Comparison of ENCODE assay signal across 16 mouse cellular contexts in genomic region chr15:97545034-97545433, GRCm38 (mm10).
DNase-seq lines count a peak whose midpoint lies in the region; ATAC-seq and TF ChIP-seq lines count a peak whose summit lies in the region.
"Had no signal": no experiment of that assay in that cellular context is flagged by ENCODE, and none has a peak within 500 bp of the region (broad histone marks: within the 10 kb centered on the region; RNA-seq: fewer than 3 reads in every experiment).

No protein-coding gene starts in this region.

- H3K4me2 ChIP-seq in hindbrain, postnatal 0 days (ENCODE audit: low read depth, low read length) = no peak overlapping the region
- H3K4me2 ChIP-seq: embryonic facial prominence, embryonic 13.5 days; forebrain, embryonic 15.5 days; hindbrain, embryonic 15.5 days; stomach, embryonic 15.5 days had no signal

- ATAC-seq in hindbrain, postnatal 0 days = no peak
- ATAC-seq: forebrain, embryonic 15.5 days had no signal

- no peak overlapping the region for H3K27ac ChIP-seq in hindbrain, postnatal 0 days
- no peak overlapping the region for H3K27ac ChIP-seq in hindbrain, embryonic 10.5 days
- no peak overlapping the region for H3K27ac ChIP-seq in thymus, adult 2 months (ENCODE audit: control insufficient read depth, insufficient read depth, low read length)
- H3K27ac ChIP-seq: embryonic facial prominence, embryonic 13.5 days; forebrain, embryonic 15.5 days; hindbrain, embryonic 15.5 days; midbrain, embryonic 10.5 days; stomach, embryonic 15.5 days had no signal

- H3K4me1 ChIP-seq in hindbrain, postnatal 0 days (ENCODE audit: insufficient read depth, low read length) = no peaks in the 10 kb centered on the region
- no peaks in the 10 kb centered on the region for H3K4me1 ChIP-seq in hindbrain, embryonic 10.5 days (replicated peaks)
- H3K4me1 ChIP-seq in thymus, adult 2 months (replicated peaks; ENCODE audit: control insufficient read depth, insufficient read depth, low read length) = no peaks in the 10 kb centered on the region
- H3K4me1 ChIP-seq: embryonic facial prominence, embryonic 13.5 days; forebrain, embryonic 15.5 days; hindbrain, embryonic 15.5 days; midbrain, embryonic 10.5 days; stomach, embryonic 15.5 days had no signal

- no peaks in the 10 kb centered on the region for H3K36me3 ChIP-seq in hindbrain, postnatal 0 days (ENCODE audit: insufficient read depth, low read length)
- no peaks in the 10 kb centered on the region for H3K36me3 ChIP-seq in hindbrain, embryonic 10.5 days
- H3K36me3 ChIP-seq in thymus, adult 2 months (ENCODE audit: control insufficient read depth, insufficient read depth, low read length) = no peaks in the 10 kb centered on the region
- H3K36me3 ChIP-seq: embryonic facial prominence, embryonic 13.5 days; forebrain, embryonic 15.5 days; G1E; hindbrain, embryonic 15.5 days; midbrain, embryonic 10.5 days; stomach, embryonic 15.5 days had no signal

- DNase-seq in hindbrain, postnatal 0 days (ENCODE audit: low spot score) = no peak
- DNase-seq in hindbrain, embryonic 10.5 days (ENCODE audit: low spot score) = no peak
- no peak for DNase-seq in thymus, adult 2 months
- DNase-seq in thymus, adult 18-20 months = no peak
- peak; percentile 94 for DNase-seq in R1 (ENCODE audit: low read depth, low spot score)
- no peak for DNase-seq in adrenal gland, adult (ENCODE audit: inconsistent age in 2 of 2, low spot score in 1 of 2)
- no peak for DNase-seq in urinary bladder, postnatal 25 days (ENCODE audit: low spot score)
- DNase-seq: cerebellum, postnatal 36 days; gastrocnemius, postnatal 25 days; right cerebral cortex, postnatal 14 days had no signal

- no peak overlapping the region for H3K4me3 ChIP-seq in hindbrain, postnatal 0 days (ENCODE audit: low read length)
- no peak overlapping the region for H3K4me3 ChIP-seq in hindbrain, embryonic 10.5 days
- H3K4me3 ChIP-seq in thymus, adult 2 months (ENCODE audit: control insufficient read depth, insufficient read depth, low read length) = no peak overlapping the region
- H3K4me3 ChIP-seq: embryonic facial prominence, embryonic 13.5 days; forebrain, embryonic 15.5 days; hindbrain, embryonic 15.5 days; midbrain, embryonic 10.5 days; stomach, embryonic 15.5 days had no signal

- no peaks in the 10 kb centered on the region for H3K27me3 ChIP-seq in hindbrain, postnatal 0 days (ENCODE audit: insufficient read depth, low read length)
- H3K27me3 ChIP-seq in hindbrain, embryonic 10.5 days (ENCODE audit: insufficient read depth, poor library complexity, severe bottlenecking) = no peaks in the 10 kb centered on the region
- no peaks in the 10 kb centered on the region for H3K27me3 ChIP-seq in thymus, adult 2 months (ENCODE audit: control insufficient read depth, insufficient read depth, low read length)
- H3K27me3 ChIP-seq: embryonic facial prominence, embryonic 13.5 days; forebrain, embryonic 15.5 days; hindbrain, embryonic 15.5 days; stomach, embryonic 15.5 days had no signal

- TF ChIP-seq CTCF in hindbrain, postnatal 0 days (IDR thresholded peaks at IDR 0.05; ENCODE audit: low read depth) = peak; percentile 12; the same call in 1 of the 2 replicates
- TF ChIP-seq CTCF in thymus, adult 2 months (IDR thresholded peaks at IDR 0.05; ENCODE audit: borderline replicate concordance, control insufficient read depth, extremely low read depth, insufficient read depth, low read length, poor library complexity) = 0 out of 2 replicates have a peak, but pooled peaks have one; percentile 23

- no peak overlapping the region for H3K9ac ChIP-seq in hindbrain, postnatal 0 days (replicated peaks; ENCODE audit: low read length)
- H3K9ac ChIP-seq: embryonic facial prominence, embryonic 13.5 days; forebrain, embryonic 15.5 days; hindbrain, embryonic 15.5 days; stomach, embryonic 15.5 days had no signal

- no peak for TF ChIP-seq POLR2A in thymus, adult 2 months (IDR thresholded peaks at IDR 0.05; ENCODE audit: control insufficient read depth, extremely low read depth, insufficient read depth, low read length, poor library complexity)

- 85% methylated on average over 11 of the region's 11 CpGs for WGBS in hindbrain, postnatal 0 days
- WGBS in hindbrain, embryonic 10.5 days = 86% methylated on average over 11 of the region's 11 CpGs
- 91% methylated on average over 11 of the region's 11 CpGs for WGBS in thymus, adult 2 months

- H3K9me3 ChIP-seq in hindbrain, postnatal 0 days (ENCODE audit: low read length) = no peaks in the 10 kb centered on the region
- peaks cover 14% of the 10 kb centered on the region; the same call in 1 of the 2 replicates for H3K9me3 ChIP-seq in hindbrain, embryonic 10.5 days
- H3K9me3 ChIP-seq: forebrain, embryonic 15.5 days; hindbrain, embryonic 15.5 days; stomach, embryonic 15.5 days had no signal
